Mouse (Mus musculus): ENCODE results near the gene Tfap2b. TPM values are rescaled to one million over a fixed set of nuclear protein-coding genes. Genes with fewer than 3 reads are reported as not detected.

Gene Tfap2b
- 1.1 TPM in 2 replicates for polyA plus RNA-seq (2015; fragmentation: Nextera tagmentation; extraction: Ambion mirVana)

DNA sequence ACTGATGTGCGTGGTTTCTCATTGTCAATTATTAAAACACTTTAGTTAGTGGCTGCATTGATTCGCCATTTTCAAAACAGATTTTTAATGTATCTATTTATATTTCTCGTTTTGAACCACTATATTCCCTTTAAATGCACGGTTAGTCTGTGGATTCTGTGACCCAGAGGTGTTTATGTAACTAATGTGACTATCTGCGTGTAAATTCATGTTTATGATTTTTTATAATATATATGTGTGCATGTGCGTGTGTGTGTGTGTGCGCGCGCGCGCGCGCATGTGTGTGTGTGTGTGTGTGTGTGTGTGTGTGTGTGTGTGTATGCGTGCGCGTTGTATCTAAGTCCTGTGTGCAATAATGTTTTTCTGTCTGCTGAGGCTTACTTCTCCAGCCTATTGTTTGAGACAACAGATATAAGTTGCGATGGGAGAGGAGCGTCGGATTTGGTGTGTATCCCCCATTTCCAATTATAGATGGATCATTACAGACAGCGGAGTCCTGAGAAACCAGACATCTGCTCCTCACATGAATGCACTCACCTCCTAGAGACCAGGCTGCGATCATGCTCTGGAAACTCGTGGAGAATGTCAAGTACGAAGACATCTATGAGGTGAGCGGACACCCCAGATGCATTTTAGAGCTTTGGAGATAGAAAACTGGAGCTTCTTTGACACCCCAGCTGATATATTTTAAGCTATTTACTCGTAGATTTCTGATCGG is at the start of gene Tfap2b:
TSS of gene Tfap2b (plus strand) at position 274 of the 718 bp plus-strand sequence.
- no peak for ATAC-seq
- H3K9me3 ChIP-seq: no peaks in the 10 kb centered on the region
- no peak within 1 kb of the TSS for H3K27ac ChIP-seq
- H3K36me3 ChIP-seq: no peaks in the 10 kb centered on the region
- peak within 1 kb of the TSS; percentile 52 for H3K4me2 ChIP-seq (replicated peaks)
- peaks cover 42% of the 10 kb centered on the region for H3K27me3 ChIP-seq (replicated peaks)
- no peak within 1 kb of the TSS for H3K9ac ChIP-seq
- H3K4me1 ChIP-seq (replicated peaks): no peaks in the 10 kb centered on the region
- WGBS: 1% methylated on average over 26 of the region's 26 CpGs
- peak within 1 kb of the TSS; percentile 22 for H3K4me3 ChIP-seq (replicated peaks)

DNA sequence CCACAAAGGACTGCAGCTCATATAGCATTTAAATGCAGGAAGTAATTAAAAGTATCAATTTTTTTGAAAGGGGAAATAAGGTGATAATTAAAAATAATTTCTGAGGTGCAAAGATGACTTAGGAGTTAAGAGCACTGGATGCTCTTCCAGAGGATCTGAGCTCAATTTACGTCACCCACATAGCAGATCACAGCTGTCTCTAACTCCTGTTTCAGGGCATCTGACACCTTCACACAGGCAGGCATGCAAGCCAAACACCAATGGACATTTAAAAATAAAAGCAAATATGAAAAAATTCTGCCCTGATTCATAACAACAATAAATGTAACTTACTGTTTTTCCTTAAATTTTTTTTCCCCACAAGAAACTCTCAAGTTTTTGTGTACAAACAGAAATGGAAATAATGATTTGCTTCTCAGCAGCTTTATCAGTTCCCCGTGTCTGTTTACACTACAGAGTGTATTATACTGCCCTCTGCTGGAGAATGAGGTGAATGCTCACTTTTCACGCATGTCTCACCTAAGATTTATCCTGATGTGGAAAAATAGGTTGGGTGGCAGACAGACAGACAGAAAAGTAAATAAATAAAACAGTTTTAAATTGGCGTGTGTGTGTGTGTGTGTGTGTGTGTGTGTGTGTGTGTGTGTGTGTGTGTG is 29.8 kb upstream of the Tfap2b start:
- Histone ChIP-seq H3K9ac (no peak overlapping the region), H3K4me2 (replicated peaks) (no peak overlapping the region), H3K4me1 (replicated peaks) (no peaks in the 10 kb centered on the region), H3K27me3 (replicated peaks) (no peaks in the 10 kb centered on the region), H3K4me3 (replicated peaks) (no peak overlapping the region), H3K9me3 (no peaks in the 10 kb centered on the region), H3K36me3 (no peaks in the 10 kb centered on the region), H3K27ac (no peak overlapping the region)
- 7% methylated on average over 4 of the region's 4 CpGs for WGBS
- ATAC-seq: no peak

DNA sequence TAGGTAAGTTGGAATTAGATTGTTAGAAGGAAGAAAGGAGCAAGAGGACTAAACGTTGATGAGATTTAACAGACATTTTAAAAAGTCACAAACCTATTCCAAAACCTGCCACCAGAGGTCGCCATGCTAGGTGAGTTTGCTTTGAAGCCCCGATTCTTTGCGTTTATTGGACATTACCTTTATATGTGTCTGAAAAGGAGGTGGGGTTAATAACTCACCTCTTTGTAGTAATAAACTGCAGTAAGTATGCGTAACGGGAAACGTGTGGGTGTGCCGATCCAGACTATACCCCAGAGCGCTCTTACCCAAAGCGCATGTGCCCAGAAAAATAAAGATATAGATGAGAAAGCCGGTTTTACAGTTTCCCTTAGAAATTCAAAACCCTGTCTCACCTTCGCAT is 3.1 kb upstream of the Tfap2b start:
- peak overlapping the region; percentile 19 for H3K4me3 ChIP-seq (replicated peaks)
- ATAC-seq: peak; percentile 75; the same call in 1 of the 2 replicates
- H3K9ac ChIP-seq: no peak overlapping the region
- no peaks in the 10 kb centered on the region for H3K4me1 ChIP-seq (replicated peaks)
- H3K27ac ChIP-seq: no peak overlapping the region
- H3K9me3 ChIP-seq: no peaks in the 10 kb centered on the region
- peaks cover 18% of the 10 kb centered on the region for H3K27me3 ChIP-seq (replicated peaks)
- no peaks in the 10 kb centered on the region for H3K36me3 ChIP-seq
- peak overlapping the region; percentile 48 for H3K4me2 ChIP-seq (replicated peaks)
- WGBS: 3% methylated on average over 12 of the region's 12 CpGs

DNA sequence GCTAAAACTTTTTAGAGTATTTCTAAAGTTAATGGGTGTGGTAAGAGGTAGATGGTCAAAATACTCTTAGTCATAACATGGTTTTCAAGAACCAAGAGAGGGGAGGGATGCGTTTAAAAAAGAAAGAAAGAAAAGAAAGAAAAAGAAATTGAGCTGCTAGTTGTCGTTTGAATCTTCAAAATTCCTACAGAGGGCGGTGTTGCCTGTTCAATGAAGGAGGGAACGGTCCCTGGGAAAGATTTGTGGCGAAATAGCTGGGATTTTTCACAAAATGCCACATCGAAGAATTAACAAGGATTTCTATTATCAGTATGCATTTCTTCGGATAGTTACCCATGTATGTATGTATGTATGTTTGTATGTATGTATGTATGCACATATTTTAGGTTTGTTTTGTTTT is 2.5 kb upstream of the Tfap2b start:
- ATAC-seq: peak; percentile 46; the same call in 1 of the 2 replicates
- peaks cover 23% of the 10 kb centered on the region for H3K27me3 ChIP-seq (replicated peaks)
- H3K9me3 ChIP-seq: no peaks in the 10 kb centered on the region
- under 1% methylated on average over 7 of the region's 7 CpGs for WGBS
- H3K4me2 ChIP-seq (replicated peaks): no peak overlapping the region
- H3K36me3 ChIP-seq: no peaks in the 10 kb centered on the region
- no peak overlapping the region for H3K4me3 ChIP-seq (replicated peaks)
- no peak overlapping the region for H3K9ac ChIP-seq
- H3K27ac ChIP-seq: no peak overlapping the region
- no peaks in the 10 kb centered on the region for H3K4me1 ChIP-seq (replicated peaks)

DNA sequence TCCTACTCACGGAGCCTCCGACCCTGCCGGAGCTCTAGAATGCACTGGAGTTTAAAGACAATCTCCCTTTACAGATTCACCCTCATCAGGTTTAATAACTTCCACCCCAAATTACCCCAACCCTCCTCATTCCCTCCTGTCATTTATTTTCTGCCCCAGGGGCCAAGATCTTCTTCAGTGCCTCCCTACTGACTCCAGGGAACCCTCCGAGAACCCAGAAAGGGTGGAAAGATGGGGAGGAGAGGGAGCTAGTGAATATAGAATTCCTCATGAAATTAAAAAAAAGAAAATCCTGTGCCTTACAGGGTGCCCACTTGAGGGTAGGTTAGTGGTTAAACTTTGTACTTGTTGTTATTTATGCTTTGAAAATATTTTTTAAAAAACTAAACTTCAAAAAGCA is 1.1 kb upstream of the Tfap2b start:
- Histone ChIP-seq H3K36me3 (no peaks in the 10 kb centered on the region), H3K4me1 (replicated peaks) (no peaks in the 10 kb centered on the region), H3K9me3 (no peaks in the 10 kb centered on the region), H3K9ac (no peak overlapping the region), H3K27ac (no peak overlapping the region), H3K4me2 (replicated peaks) (no peak overlapping the region), H3K27me3 (replicated peaks) (peaks cover 33% of the 10 kb centered on the region), H3K4me3 (replicated peaks) (no peak overlapping the region)
- no peak for ATAC-seq
- WGBS: 3% methylated on average over 4 of the region's 4 CpGs

DNA sequence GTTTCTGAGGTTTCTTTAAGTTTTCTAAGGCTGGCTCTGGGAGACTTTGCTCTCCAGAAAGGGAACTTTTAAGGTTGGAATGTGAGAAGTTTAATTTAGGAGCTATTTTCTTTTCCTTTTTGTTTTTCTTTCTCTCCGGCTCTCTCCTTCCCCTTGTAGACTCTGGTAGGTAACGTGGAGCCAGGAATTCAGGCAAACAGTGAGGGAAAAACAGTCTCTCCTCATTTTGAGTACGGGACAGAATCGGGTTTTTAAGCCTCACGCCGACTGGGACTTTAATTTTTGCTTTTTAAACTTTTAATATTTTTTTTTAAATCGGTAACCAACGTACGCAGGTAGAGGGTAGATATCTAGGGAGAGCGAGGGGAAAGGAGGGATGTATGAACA is 638 bp downstream of the Tfap2b start:
- no peak overlapping the region for H3K27ac ChIP-seq
- H3K9ac ChIP-seq: no peak overlapping the region
- peaks cover 47% of the 10 kb centered on the region for H3K27me3 ChIP-seq (replicated peaks)
- no peak for ATAC-seq
- H3K4me1 ChIP-seq (replicated peaks): no peaks in the 10 kb centered on the region
- no peaks in the 10 kb centered on the region for H3K9me3 ChIP-seq
- WGBS: 1% methylated on average over 10 of the region's 10 CpGs
- no peaks in the 10 kb centered on the region for H3K36me3 ChIP-seq
- H3K4me3 ChIP-seq (replicated peaks): peak overlapping the region; percentile 22; the same call in 1 of the 2 replicates
- H3K4me2 ChIP-seq (replicated peaks): peak overlapping the region; percentile 52

DNA sequence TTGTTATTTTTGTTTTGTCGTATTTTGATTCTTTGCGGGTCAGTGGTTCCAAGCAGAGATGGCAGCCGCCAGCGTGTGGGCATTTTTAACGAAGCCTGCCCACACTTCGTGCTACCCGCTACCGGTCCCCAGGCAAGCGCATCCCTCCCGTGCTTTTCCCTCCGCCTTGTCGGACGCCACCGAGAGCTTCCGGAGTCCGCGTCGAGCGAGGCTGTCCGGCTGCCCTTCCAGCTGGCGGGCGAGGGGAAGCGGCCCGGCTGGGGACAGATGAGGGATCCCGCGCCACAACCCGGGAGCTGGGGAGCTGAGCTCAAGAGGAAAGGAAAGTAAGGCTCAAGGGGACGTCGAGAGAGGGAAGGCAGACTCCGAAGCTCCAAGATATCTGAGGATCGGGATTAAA is 1.1 kb downstream of the Tfap2b start:
- H3K27me3 ChIP-seq (replicated peaks): peaks cover 52% of the 10 kb centered on the region
- H3K27ac ChIP-seq: no peak overlapping the region
- 0 out of 2 replicates have a peak, but pooled peaks have one; percentile 51 for ATAC-seq
- no peaks in the 10 kb centered on the region for H3K4me1 ChIP-seq (replicated peaks)
- no peaks in the 10 kb centered on the region for H3K36me3 ChIP-seq
- WGBS: under 1% methylated on average over 31 of the region's 31 CpGs
- H3K4me3 ChIP-seq (replicated peaks): peak overlapping the region; percentile 22
- H3K4me2 ChIP-seq (replicated peaks): peak overlapping the region; percentile 52
- no peak overlapping the region for H3K9ac ChIP-seq
- H3K9me3 ChIP-seq: no peaks in the 10 kb centered on the region

DNA sequence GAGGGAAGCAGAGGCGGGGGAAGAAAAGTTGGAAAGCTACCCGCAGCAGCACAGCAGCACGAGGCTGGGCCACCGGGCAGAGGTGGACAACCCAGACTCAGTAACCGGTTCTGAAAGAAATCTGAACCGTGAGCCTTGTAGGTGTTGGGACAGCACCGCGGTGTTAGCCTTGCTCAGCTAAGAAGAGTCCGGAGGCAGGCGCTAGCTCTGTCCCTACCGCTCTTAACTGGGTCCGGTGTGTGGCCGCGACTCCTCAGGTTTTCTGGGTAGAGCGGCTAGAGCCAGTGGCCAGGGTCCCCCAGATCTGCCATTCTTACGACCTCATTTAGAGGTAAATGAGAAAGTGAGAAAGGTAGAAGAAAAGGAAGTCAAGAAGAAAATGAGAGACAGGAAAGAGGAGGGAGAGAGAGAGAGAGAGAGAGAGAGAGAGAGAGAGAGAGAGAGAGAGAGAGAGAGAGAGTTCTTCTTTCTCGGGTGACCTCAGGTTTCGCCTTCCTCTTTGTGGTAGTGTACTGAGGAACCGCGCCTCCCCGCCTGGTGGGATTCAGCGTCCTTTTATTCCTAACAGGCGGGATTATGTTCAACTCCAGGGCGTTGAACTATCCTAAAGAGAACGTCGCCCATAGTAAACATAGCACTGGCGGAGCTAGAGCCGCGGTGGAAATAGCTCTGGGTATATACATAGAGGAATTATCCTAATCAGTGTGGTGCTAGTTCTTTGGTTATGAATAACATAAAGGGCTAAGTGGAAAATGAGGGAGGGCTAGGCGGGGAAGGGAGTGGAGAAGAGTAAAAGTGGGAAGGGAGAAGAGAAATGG is 1.7 kb downstream of the Tfap2b start:
- WGBS: 1% methylated on average over 30 of the region's 30 CpGs

DNA sequence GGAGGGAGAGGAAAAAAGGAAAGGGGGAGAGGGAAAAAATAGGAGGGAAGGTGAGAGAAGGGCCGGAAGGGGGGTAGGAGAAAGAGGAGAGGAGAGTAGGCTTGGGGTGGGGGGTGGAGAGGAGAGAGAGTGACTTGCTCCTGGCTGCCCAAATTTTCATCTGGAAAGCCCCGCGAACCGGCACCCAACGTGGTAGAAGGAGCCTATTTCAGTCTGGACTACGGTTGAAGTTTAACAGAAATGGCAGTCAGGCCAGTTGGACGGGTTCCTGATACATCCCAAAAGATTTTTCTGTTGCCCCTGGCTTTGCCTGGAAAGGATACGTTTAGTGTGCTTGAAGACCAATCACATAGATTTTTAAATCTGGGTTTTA is 2.3 kb downstream of the Tfap2b start:
- H3K36me3 ChIP-seq: no peaks in the 10 kb centered on the region
- no peak overlapping the region for H3K4me3 ChIP-seq (replicated peaks)
- H3K9me3 ChIP-seq: no peaks in the 10 kb centered on the region
- no peak for ATAC-seq
- no peak overlapping the region for H3K4me2 ChIP-seq (replicated peaks)
- peaks cover 60% of the 10 kb centered on the region for H3K27me3 ChIP-seq (replicated peaks)
- no peak overlapping the region for H3K27ac ChIP-seq
- no peaks in the 10 kb centered on the region for H3K4me1 ChIP-seq (replicated peaks)
- H3K9ac ChIP-seq: no peak overlapping the region
- 2% methylated on average over 8 of the region's 8 CpGs for WGBS

More for the DNA sequence above, 1.7 kb downstream of the Tfap2b start:
- no peaks in the 10 kb centered on the region for H3K9me3 ChIP-seq
- no peaks in the 10 kb centered on the region for H3K36me3 ChIP-seq
- peak overlapping the region; percentile 22 for H3K4me3 ChIP-seq (replicated peaks)
- no peak overlapping the region for H3K9ac ChIP-seq
- peak overlapping the region; percentile 52 for H3K4me2 ChIP-seq (replicated peaks)
- H3K4me1 ChIP-seq (replicated peaks): no peaks in the 10 kb centered on the region
- peaks cover 56% of the 10 kb centered on the region for H3K27me3 ChIP-seq (replicated peaks)
- no peak overlapping the region for H3K27ac ChIP-seq
- 0 out of 2 replicates have a peak, but pooled peaks have one; percentile 52 for ATAC-seq

DNA sequence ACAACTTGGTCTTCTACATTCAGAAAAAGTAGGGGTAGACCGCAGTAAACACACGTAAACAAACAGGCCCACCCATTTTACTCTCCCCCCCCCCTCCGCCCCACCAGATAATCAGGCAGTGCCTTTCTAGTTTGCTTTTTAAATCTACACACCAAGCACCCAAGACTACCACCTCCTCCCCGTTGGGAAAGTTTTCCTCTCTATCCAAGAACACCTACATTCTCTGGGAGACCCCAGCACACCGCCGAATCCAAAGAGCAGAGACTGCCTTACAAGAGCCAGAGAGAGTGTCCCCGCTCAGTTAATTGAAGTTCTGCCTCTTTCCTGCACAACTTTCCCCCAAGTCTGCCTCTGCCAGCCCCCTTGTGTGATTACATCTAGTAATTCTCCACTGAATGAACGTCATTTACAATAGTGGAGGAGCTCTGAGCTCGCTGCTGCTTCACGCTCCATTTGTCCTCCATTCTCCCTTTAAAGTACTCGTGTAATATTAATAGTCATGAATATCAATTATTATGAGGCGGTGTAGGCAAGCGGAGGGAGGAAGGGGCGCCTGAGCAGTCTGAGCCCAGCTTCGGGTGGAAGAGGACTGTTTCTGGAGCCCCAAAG is 2.9 kb downstream of the Tfap2b start:
- Histone ChIP-seq H3K4me1 (replicated peaks) (no peaks in the 10 kb centered on the region), H3K9me3 (no peaks in the 10 kb centered on the region), H3K27ac (no peak overlapping the region), H3K9ac (no peak overlapping the region), H3K27me3 (replicated peaks) (peaks cover 66% of the 10 kb centered on the region), H3K4me2 (replicated peaks) (no peak overlapping the region), H3K4me3 (replicated peaks) (no peak overlapping the region), H3K36me3 (no peaks in the 10 kb centered on the region)
- 2% methylated on average over 15 of the region's 15 CpGs for WGBS
- no peak for ATAC-seq

DNA sequence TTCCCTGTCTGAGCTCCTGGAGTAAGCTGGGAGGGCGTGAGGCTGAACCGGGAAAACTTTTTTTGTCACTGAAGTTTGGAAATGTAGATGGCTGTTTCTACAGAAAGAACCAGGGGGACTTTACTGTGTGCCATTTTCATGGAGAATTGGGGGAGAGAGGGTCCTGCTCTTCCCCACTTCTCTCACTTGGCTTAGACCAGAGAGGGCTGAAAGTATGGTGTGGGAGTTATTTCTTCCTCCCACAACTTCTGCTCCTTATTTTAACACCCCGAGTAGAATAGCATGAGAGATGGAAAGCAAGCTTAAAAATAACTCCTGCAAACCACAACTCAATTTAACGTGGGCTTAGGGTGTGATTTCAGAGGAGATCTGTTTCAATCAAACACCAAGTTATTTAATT is 4.0 kb downstream of the Tfap2b start:
- Histone ChIP-seq H3K4me2 (replicated peaks) (no peak overlapping the region), H3K27me3 (replicated peaks) (peaks cover 72% of the 10 kb centered on the region), H3K36me3 (no peaks in the 10 kb centered on the region), H3K9me3 (no peaks in the 10 kb centered on the region), H3K27ac (no peak overlapping the region), H3K9ac (no peak overlapping the region), H3K4me3 (replicated peaks) (no peak overlapping the region), H3K4me1 (replicated peaks) (no peaks in the 10 kb centered on the region)
- no peak for ATAC-seq
- WGBS: under 1% methylated on average over 4 of the region's 4 CpGs

DNA sequence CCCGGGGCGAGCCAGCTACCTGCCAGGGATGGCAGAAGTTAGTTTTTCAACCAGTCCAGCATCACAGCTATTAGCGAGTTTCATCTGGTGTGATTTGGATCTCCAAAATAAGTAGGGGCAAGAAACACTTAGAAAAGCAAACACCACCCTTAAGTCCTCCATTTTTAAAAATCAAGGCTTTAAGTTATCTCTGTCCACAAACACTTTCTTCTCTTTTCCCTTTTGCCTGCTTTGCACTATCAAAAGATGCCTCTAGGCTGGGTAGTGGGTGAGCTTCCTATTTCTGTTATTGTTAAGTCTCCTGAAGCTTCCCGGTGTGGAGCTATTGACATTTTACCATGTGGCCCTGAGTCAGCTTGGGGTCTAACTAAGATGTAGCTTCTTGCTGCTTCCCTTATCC is 4.5 kb downstream of the Tfap2b start:
- Histone ChIP-seq H3K4me3 (replicated peaks) (no peak overlapping the region), H3K27ac (no peak overlapping the region), H3K9me3 (no peaks in the 10 kb centered on the region), H3K27me3 (replicated peaks) (peaks cover 77% of the 10 kb centered on the region), H3K9ac (no peak overlapping the region), H3K4me2 (replicated peaks) (no peak overlapping the region), H3K36me3 (no peaks in the 10 kb centered on the region), H3K4me1 (replicated peaks) (no peaks in the 10 kb centered on the region)
- ATAC-seq: no peak
- 0% methylated on average over 4 of the region's 4 CpGs for WGBS

All from intestine, embryonic 15.5 days (tissue).